Mouse (Mus musculus) bone marrow macrophage, adult 2 months (primary cell): ENCODE data around the gene Glul.

ENCODE experiments used
- CTCF ChIP-seq: IDR thresholded peaks from 2 replicates; pipeline ENCODE4 v1.5.1; 2012; ENCODE audit warnings: low read depth, mild to moderate bottlenecking, low read length, moderate library complexity
- POLR2A ChIP-seq: IDR thresholded peaks from 2 replicates; pipeline ENCODE4 v1.6.1; 2012; ENCODE audit warnings: mild to moderate bottlenecking, low read depth, low read length, borderline replicate concordance

DNA sequence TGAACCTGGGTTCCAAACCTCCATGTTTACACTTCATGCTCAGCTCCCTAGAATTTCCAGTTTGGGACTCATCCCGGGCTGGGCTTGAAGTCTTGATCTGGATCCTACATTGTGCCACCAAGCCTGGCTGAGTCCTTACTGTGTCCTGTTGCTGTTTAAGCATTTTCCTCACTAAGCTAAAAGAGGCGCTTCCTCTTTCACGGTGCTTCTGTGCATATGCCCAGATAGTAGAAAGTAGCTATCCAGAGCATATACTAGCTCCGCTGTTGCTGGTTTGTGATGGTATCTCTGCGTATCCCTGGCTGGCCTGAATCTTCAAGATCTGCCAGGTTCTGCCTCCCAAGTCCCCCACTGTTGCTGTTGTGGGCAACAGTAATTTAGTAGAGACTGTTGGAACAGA is 10.7 kb downstream of the Glul start:
- TF ChIP-seq CTCF: no peak
- TF ChIP-seq POLR2A: no peak
